ENCODE assay signal across 12 mouse cellular contexts in genomic region chr10:127061085-127061484, GRCm38 (mm10). TPM values are rescaled to one million over a fixed set of nuclear protein-coding genes. Genes with fewer than 3 reads are reported as not detected.
DNase-seq lines count a peak whose midpoint lies in the region; ATAC-seq and TF ChIP-seq lines count a peak whose summit lies in the region.
"Had no signal": no experiment of that assay in that cellular context is flagged by ENCODE, and none has a peak within 500 bp of the region (broad histone marks: within the 10 kb centered on the region; RNA-seq: fewer than 3 reads in every experiment).

No protein-coding gene starts in this region.

- WGBS in neural tube, embryonic 11.5 days, result 31% methylated on average over 5 of the region's 5 CpGs
- WGBS in hindbrain, postnatal 0 days, result 22% methylated on average over 5 of the region's 5 CpGs
- WGBS in neural tube, embryonic 15.5 days, result 28% methylated on average over 5 of the region's 5 CpGs

- DNase-seq in cerebellum, adult 11-12 months, result peak; percentile 62
- DNase-seq in cerebellum, postnatal 10 days, result no peak
- DNase-seq in neural tube, embryonic 11.5 days (ENCODE audit: low spot score), result no peak
- no peak for DNase-seq in neural tube, embryonic 10.5 days (ENCODE audit: extremely low spot score, low spot score)
- DNase-seq in hindbrain, postnatal 0 days (ENCODE audit: low spot score), result no peak
- DNase-seq in left cerebral cortex, postnatal 4 days, result no peak

- intact Hi-C loops in left cerebral cortex, postnatal 4 days (cut with DNase I), result no loop called here

- peaks cover 12% of the 10 kb centered on the region for H3K4me1 ChIP-seq in neural tube, embryonic 11.5 days (ENCODE audit: control insufficient read depth, insufficient read depth, low read length)
- peaks cover 12% of the 10 kb centered on the region; the same call in 1 of the 2 replicates for H3K4me1 ChIP-seq in hindbrain, postnatal 0 days (ENCODE audit: insufficient read depth, low read length)
- H3K4me1 ChIP-seq in neural tube, embryonic 15.5 days, result peaks cover 56% of the 10 kb centered on the region

- peak overlapping the region; percentile 92; the same call in 1 of the 2 replicates for H3K4me3 ChIP-seq in neural tube, embryonic 11.5 days (ENCODE audit: low read depth, low read length)
- peak overlapping the region; percentile 86 for H3K4me3 ChIP-seq in hindbrain, postnatal 0 days (ENCODE audit: low read length)
- peak overlapping the region; percentile 83 for H3K4me3 ChIP-seq in neural tube, embryonic 15.5 days (replicated peaks)

- H3K9me3 ChIP-seq in neural tube, embryonic 11.5 days (ENCODE audit: control insufficient read depth, low read length), result no peaks in the 10 kb centered on the region
- no peaks in the 10 kb centered on the region for H3K9me3 ChIP-seq in hindbrain, postnatal 0 days (ENCODE audit: low read length)
- H3K9me3 ChIP-seq in neural tube, embryonic 15.5 days (replicated peaks), result no peaks in the 10 kb centered on the region
- H3K9me3 ChIP-seq: limb, embryonic 12.5 days; lung, embryonic 15.5 days had no signal

- peak overlapping the region; percentile 90; the same call in 1 of the 2 replicates for H3K27ac ChIP-seq in neural tube, embryonic 11.5 days (ENCODE audit: low read depth, low read length)
- peak overlapping the region; percentile 92 for H3K27ac ChIP-seq in hindbrain, postnatal 0 days
- H3K27ac ChIP-seq in neural tube, embryonic 15.5 days (replicated peaks), result peak overlapping the region; percentile 96
- H3K27ac ChIP-seq: limb, embryonic 12.5 days; lung, embryonic 15.5 days had no signal

- H3K4me2 ChIP-seq in neural tube, embryonic 11.5 days (ENCODE audit: low read depth), result peak overlapping the region; percentile 97; the same call in 1 of the 2 replicates
- peak overlapping the region; percentile 88 for H3K4me2 ChIP-seq in hindbrain, postnatal 0 days (ENCODE audit: low read depth, low read length)
- H3K4me2 ChIP-seq in neural tube, embryonic 15.5 days, result peak overlapping the region; percentile 81

- H3K9ac ChIP-seq in neural tube, embryonic 11.5 days (ENCODE audit: low read length), result peak overlapping the region; percentile 86; the same call in 1 of the 2 replicates
- peak overlapping the region; percentile 93 for H3K9ac ChIP-seq in hindbrain, postnatal 0 days (replicated peaks; ENCODE audit: low read length)
- H3K9ac ChIP-seq in neural tube, embryonic 15.5 days (replicated peaks), result peak overlapping the region; percentile 96
- H3K9ac ChIP-seq: lung, embryonic 15.5 days had no signal

- H3K27me3 ChIP-seq in neural tube, embryonic 11.5 days (ENCODE audit: control insufficient read depth, insufficient read depth, low read length), result peaks cover 6% of the 10 kb centered on the region; the same call in 1 of the 2 replicates
- H3K27me3 ChIP-seq in hindbrain, postnatal 0 days (ENCODE audit: insufficient read depth, low read length), result no peaks in the 10 kb centered on the region
- H3K27me3 ChIP-seq in neural tube, embryonic 15.5 days (replicated peaks), result no peaks in the 10 kb centered on the region

- no peak for ATAC-seq in neural tube, embryonic 11.5 days (ENCODE audit: insufficient read depth, low FRiP score, low TSS enrichment)
- no peak for ATAC-seq in hindbrain, postnatal 0 days
- ATAC-seq in neural tube, embryonic 15.5 days (ENCODE audit: low FRiP score), result no peak
- ATAC-seq in megakaryocyte-erythroid progenitor cell, adult 5-6 weeks (replicated peaks; ENCODE audit: low FRiP score, low TSS enrichment, poor library complexity, severe bottlenecking), result no peak
- ATAC-seq: activated CD4-positive, CD25-positive, alpha-beta regulatory T cell, adult 4 months; inflammation-experienced regulatory T-cells, adult 6 months had no signal

- H3K36me3 ChIP-seq in neural tube, embryonic 11.5 days (ENCODE audit: control insufficient read depth, insufficient read depth, low read length), result peaks cover 13% of the 10 kb centered on the region
- H3K36me3 ChIP-seq in hindbrain, postnatal 0 days (ENCODE audit: insufficient read depth, low read length), result peaks cover 28% of the 10 kb centered on the region
- peaks cover 33% of the 10 kb centered on the region for H3K36me3 ChIP-seq in neural tube, embryonic 15.5 days

- no peak for TF ChIP-seq CTCF in hindbrain, postnatal 0 days (IDR thresholded peaks at IDR 0.05; ENCODE audit: low read depth)

RNA-seq across cellular contexts. Expression of gene March9, which starts 1.1 kb away (rescaled TPM):
- polyA plus RNA-seq in neural tube, embryonic 11.5 days (2014; fragmentation: Nextera tagmentation; extraction: Ambion mirVana), result 4.3 and 4.7 TPM in 2 replicates
- 78.3 and 80.1 TPM in 2 replicates for total RNA-seq in hindbrain, postnatal 0 days (2014; rRNA removed)
- 6.7 and 7.0 TPM in 2 replicates for polyA plus RNA-seq in hindbrain, postnatal 0 days (2015; fragmentation: Nextera tagmentation; extraction: Ambion mirVana)
- 5.9 and 7.4 TPM in 2 replicates for polyA plus RNA-seq in neural tube, embryonic 15.5 days (2015; fragmentation: Nextera tagmentation; extraction: Ambion mirVana)
- not detected in 2 replicates for total RNA-seq in megakaryocyte-erythroid progenitor cell, adult 5-6 weeks (2014; fragmentation: Nextera tagmentation)
- total RNA-seq in megakaryocyte-erythroid progenitor cell, adult 5-6 weeks (2017), result not detected in 2 replicates
- total RNA-seq in left cerebral cortex, postnatal 4 days (2021), result 10 to 100 TPM; 75.1 to 76.5 TPM

RNA-seq across cellular contexts. Expression of gene Cdk4, which starts 2.2 kb away (rescaled TPM):
- polyA plus RNA-seq in neural tube, embryonic 11.5 days (2014; fragmentation: Nextera tagmentation; extraction: Ambion mirVana), result 2,636 and 2,694 TPM in 2 replicates
- 483 and 524 TPM in 2 replicates for total RNA-seq in hindbrain, postnatal 0 days (2014; rRNA removed)
- polyA plus RNA-seq in hindbrain, postnatal 0 days (2015; fragmentation: Nextera tagmentation; extraction: Ambion mirVana), result 519 and 563 TPM in 2 replicates
- polyA plus RNA-seq in neural tube, embryonic 15.5 days (2015; fragmentation: Nextera tagmentation; extraction: Ambion mirVana), result 551 and 796 TPM in 2 replicates
- total RNA-seq in megakaryocyte-erythroid progenitor cell, adult 5-6 weeks (2014; fragmentation: Nextera tagmentation), result 656 and 761 TPM in 2 replicates
- total RNA-seq in megakaryocyte-erythroid progenitor cell, adult 5-6 weeks (2017), result 479 and 664 TPM in 2 replicates
- total RNA-seq in left cerebral cortex, postnatal 4 days (2021), result 100 to 1,000 TPM; 211 to 221 TPM

RNA-seq across cellular contexts. Expression of gene Tspan31, which starts 9.0 kb away (rescaled TPM):
- 96.5 and 99.9 TPM in 2 replicates for polyA plus RNA-seq in neural tube, embryonic 11.5 days (2014; fragmentation: Nextera tagmentation; extraction: Ambion mirVana)
- total RNA-seq in hindbrain, postnatal 0 days (2014; rRNA removed), result 113 and 129 TPM in 2 replicates
- polyA plus RNA-seq in hindbrain, postnatal 0 days (2015; fragmentation: Nextera tagmentation; extraction: Ambion mirVana), result 105 and 107 TPM in 2 replicates
- polyA plus RNA-seq in neural tube, embryonic 15.5 days (2015; fragmentation: Nextera tagmentation; extraction: Ambion mirVana), result 108 and 123 TPM in 2 replicates
- 43.9 and 73.9 TPM in 2 replicates for total RNA-seq in megakaryocyte-erythroid progenitor cell, adult 5-6 weeks (2014; fragmentation: Nextera tagmentation)
- total RNA-seq in megakaryocyte-erythroid progenitor cell, adult 5-6 weeks (2017), result 28.9 and 55.3 TPM in 2 replicates
- total RNA-seq in left cerebral cortex, postnatal 4 days (2021), result 10 to 100 TPM; 49.9 to 54.4 TPM

RNA-seq across cellular contexts. Expression of gene Cyp27b1, which starts 13.0 kb away (rescaled TPM):
- 0.09 and 0.14 TPM in 2 replicates for polyA plus RNA-seq in neural tube, embryonic 11.5 days (2014; fragmentation: Nextera tagmentation; extraction: Ambion mirVana)
- 0.26 and 0.58 TPM in 2 replicates for total RNA-seq in hindbrain, postnatal 0 days (2014; rRNA removed)
- polyA plus RNA-seq in hindbrain, postnatal 0 days (2015; fragmentation: Nextera tagmentation; extraction: Ambion mirVana), result not detected in 2 replicates
- polyA plus RNA-seq in neural tube, embryonic 15.5 days (2015; fragmentation: Nextera tagmentation; extraction: Ambion mirVana), result 0.11 and 0.14 TPM in 2 replicates
- not detected in 2 replicates for total RNA-seq in megakaryocyte-erythroid progenitor cell, adult 5-6 weeks (2014; fragmentation: Nextera tagmentation)
- not detected in 2 replicates for total RNA-seq in megakaryocyte-erythroid progenitor cell, adult 5-6 weeks (2017)
- total RNA-seq in left cerebral cortex, postnatal 4 days (2021), result under 1 TPM; 0.70 to 0.84 TPM
- polyA plus RNA-seq: activated CD4-positive, CD25-positive, alpha-beta regulatory T cell, adult 4 months; inflammation-experienced regulatory T-cells, adult 6 months had no signal

RNA-seq across cellular contexts. Expression of gene Agap2, which starts 14.0 kb away (rescaled TPM):
- polyA plus RNA-seq in neural tube, embryonic 11.5 days (2014; fragmentation: Nextera tagmentation; extraction: Ambion mirVana), result 0.94 and 1.4 TPM in 2 replicates
- 229 and 238 TPM in 2 replicates for total RNA-seq in hindbrain, postnatal 0 days (2014; rRNA removed)
- polyA plus RNA-seq in hindbrain, postnatal 0 days (2015; fragmentation: Nextera tagmentation; extraction: Ambion mirVana), result 4.1 and 4.9 TPM in 2 replicates
- 4.6 and 5.3 TPM in 2 replicates for polyA plus RNA-seq in neural tube, embryonic 15.5 days (2015; fragmentation: Nextera tagmentation; extraction: Ambion mirVana)
- total RNA-seq in megakaryocyte-erythroid progenitor cell, adult 5-6 weeks (2014; fragmentation: Nextera tagmentation), result 19.7 and 45.9 TPM in 2 replicates
- total RNA-seq in megakaryocyte-erythroid progenitor cell, adult 5-6 weeks (2017), result 26.4 and 43.3 TPM in 2 replicates
- 100 to 1,000 TPM; 384 to 394 TPM for total RNA-seq in left cerebral cortex, postnatal 4 days (2021)
- polyA plus RNA-seq: limb, embryonic 12.5 days had no signal

Comparison
In these comparisons a context has a peak if more than half of its experiments do, and no peak if none do; other contexts are left out.
1. RNA of gene March9, which starts 1.1 kb away (total RNA-seq): 78.3 to 80.1 TPM in hindbrain, postnatal 0 days and 75.1 to 76.5 TPM in left cerebral cortex, postnatal 4 days; not detected in megakaryocyte-erythroid progenitor cell, adult 5-6 weeks; every median in the first group is over 10 times any median in the second.
2. Peak in every context shown above with its lines, with median percentiles within 50 percentile points of each other: H3K27ac ChIP-seq, H3K4me2 ChIP-seq, H3K4me3 ChIP-seq and H3K9ac ChIP-seq.